Mouse (Mus musculus) embryonic facial prominence, embryonic 11.5 days (tissue): ENCODE results near the gene Tmem138. TPM values are rescaled to one million over a fixed set of nuclear protein-coding genes. Genes with fewer than 3 reads are reported as not detected.
"Not testable (repeated sequence)": the region's sequence is repeated elsewhere in the genome, so short reads cannot be mapped to it uniquely, and the experiment has no call there.

Source experiments
- ATAC-seq: fragments of 200-750 bp; cut with Nextera tagmentation; replicated peaks from 2 replicates; pipeline ENCODE4 v1.8.0; 2017; ENCODE audit warnings: low read depth; ENCODE audit not compliant: insufficient number of reproducible peaks, low FRiP score, low TSS enrichment
- DNase-seq: peaks from one replicate; pipeline ENCODE4 v3.0.0-alpha.2; 2015; ENCODE audit warnings: low spot score
- H3K27ac ChIP-seq: fragments of 300-500 bp; sonication (generic); replicated peaks from 2 replicates; pipeline ENCODE4 v1.5.1; 2014; ENCODE audit warnings: mild to moderate bottlenecking, low read depth, low read length, control low read depth
- H3K27me3 ChIP-seq: fragments of 300-500 bp; sonication (generic); 2 replicates; pipeline ENCODE4 v1.6.1; 2014; ENCODE audit warnings: mild to moderate bottlenecking, low read length, moderate library complexity, mixed read lengths; ENCODE audit not compliant: control insufficient read depth, insufficient read depth
- H3K36me3 ChIP-seq: fragments of 300-500 bp; sonication (generic); replicated peaks from 2 replicates; pipeline ENCODE4 v1.6.1; 2014; ENCODE audit warnings: low read depth, mild to moderate bottlenecking, low read length, moderate library complexity, mixed read lengths; ENCODE audit not compliant: control insufficient read depth, insufficient read depth
- H3K4me1 ChIP-seq: fragments of 300-500 bp; sonication (generic); 2 replicates; pipeline ENCODE4 v1.6.1; 2014; ENCODE audit warnings: low read length, mixed read lengths; ENCODE audit not compliant: control insufficient read depth, insufficient read depth
- H3K4me2 ChIP-seq: fragments of 300-500 bp; sonication (generic); 2 replicates; pipeline ENCODE4 v1.6.1; 2014; ENCODE audit warnings: low read depth, mild to moderate bottlenecking, control low read depth, low read length, moderate library complexity
- H3K4me3 ChIP-seq: fragments of 300-500 bp; sonication (generic); 2 replicates; pipeline ENCODE4 v1.5.1; 2014; ENCODE audit warnings: low read depth, low read length, control low read depth
- H3K9ac ChIP-seq: fragments of 300-500 bp; sonication (generic); replicated peaks from 2 replicates; pipeline ENCODE4 v1.6.1; 2014; ENCODE audit warnings: mild to moderate bottlenecking, control low read depth, low read length
- H3K9me3 ChIP-seq: fragments of 300-500 bp; sonication (generic); replicated peaks from 2 replicates; pipeline ENCODE4 v1.6.1; 2016; ENCODE audit warnings: mild to moderate bottlenecking, low read length, inconsistent platforms, mixed read lengths; ENCODE audit not compliant: control insufficient read depth
- WGBS: fragments of 180-500 bp; shearing (Covaris S2); extraction: QIAGEN DNeasy Blood & Tissue Kit; methylation state at CpG from one replicate; pipeline ENCODE4 v1.1.7; 2014; 5-methylcytosine and 5-hydroxymethylcytosine counted together
- polyA plus RNA-seq: library from polyadenylated mRNA; unstranded; fragments of >200 nt; fragmentation: Nextera tagmentation; extraction: Ambion mirVana; gene quantifications from 2 replicates; pipeline ENCODE4 v1.2.1, GENCODE M21; 2014

Tmem138 gene
- polyA plus RNA-seq, 1 experiment from 2014 or later = 48.8 TPM

GRCm38 (mm10) chr19:10564278-10564677 is 12.9 kb downstream of the Tmem138 start:
- Histone ChIP-seq H3K4me2 (no peak overlapping the region), H3K4me1 (no peaks in the 10 kb centered on the region), H3K4me3 (no peak overlapping the region), H3K36me3 (no peaks in the 10 kb centered on the region; the same call in 1 of the 2 replicates), H3K9ac (no peak overlapping the region), H3K9me3 (no peaks in the 10 kb centered on the region), H3K27me3 (no peaks in the 10 kb centered on the region), H3K27ac (no peak overlapping the region)
- ATAC-seq (no peak), DNase-seq (no peak)
- 84% methylated on average over 6 of the region's 6 CpGs for WGBS

- Histone ChIP-seq H3K36me3 (no peaks in the 10 kb centered on the region; the same call in 1 of the 2 replicates), H3K27me3 (no peaks in the 10 kb centered on the region), H3K4me2 (no peak overlapping the region), H3K27ac (no peak overlapping the region), H3K4me3 (no peak overlapping the region), H3K4me1 (no peaks in the 10 kb centered on the region), H3K9ac (no peak overlapping the region), H3K9me3 (no peaks in the 10 kb centered on the region)
- DNase-seq = no peak
- 42% methylated on average over 5 of the region's 5 CpGs for WGBS
- no peak for ATAC-seq
These were observed 14.8 kb downstream of the Tmem138 start for GRCm38 (mm10) chr19:10562351-10562750.

GRCm38 (mm10) chr19:10561558-10562314 is 15.4 kb downstream of the Tmem138 start:
- H3K4me2 ChIP-seq = no peak overlapping the region
- DNase-seq (peak; percentile 39), ATAC-seq (no peak)
- 49% methylated on average over 6 of the region's 6 CpGs for WGBS
- no peaks in the 10 kb centered on the region for H3K9me3 ChIP-seq
- H3K27ac ChIP-seq = 0 out of 2 replicates have a peak overlapping the region, but pooled peaks have one; percentile 20
- no peak overlapping the region for H3K4me3 ChIP-seq
- no peaks in the 10 kb centered on the region; the same call in 1 of the 2 replicates for H3K36me3 ChIP-seq
- no peaks in the 10 kb centered on the region for H3K4me1 ChIP-seq
- H3K9ac ChIP-seq = peak overlapping the region; percentile 34; the same call in 1 of the 2 replicates
- no peaks in the 10 kb centered on the region for H3K27me3 ChIP-seq

- H3K9me3 ChIP-seq = no peaks in the 10 kb centered on the region
- H3K9ac ChIP-seq = no peak overlapping the region
- H3K36me3 ChIP-seq = no peaks in the 10 kb centered on the region
- H3K27me3 ChIP-seq = no peaks in the 10 kb centered on the region
- H3K27ac ChIP-seq = no peak overlapping the region
- DNase-seq = peak; percentile 39
- H3K4me1 ChIP-seq = no peaks in the 10 kb centered on the region
- no peak for ATAC-seq
- WGBS = 36% methylated on average over 5 of the region's 5 CpGs
- no peak overlapping the region for H3K4me3 ChIP-seq
- H3K4me2 ChIP-seq = no peak overlapping the region
These were observed 17.1 kb downstream of the Tmem138 start for GRCm38 (mm10) chr19:10560108-10560507.

GRCm38 (mm10) chr19:10557837-10558375 is 19.3 kb downstream of the Tmem138 start:
- H3K36me3 ChIP-seq, H3K27me3 ChIP-seq, DNase-seq, ATAC-seq, H3K4me3 ChIP-seq, H3K9ac ChIP-seq, H3K27ac ChIP-seq, H3K9me3 ChIP-seq, H3K4me1 ChIP-seq, H3K4me2 ChIP-seq: not testable (repeated sequence)
- 69% methylated on average over 4 of the region's 4 CpGs for WGBS

GRCm38 (mm10) chr19:10557430-10557829 is 19.7 kb downstream of the Tmem138 start:
- DNase-seq (no peak), ATAC-seq (no peak)
- Histone ChIP-seq H3K36me3 (no peaks in the 10 kb centered on the region), H3K9me3 (no peaks in the 10 kb centered on the region), H3K4me1 (no peaks in the 10 kb centered on the region), H3K9ac (no peak overlapping the region), H3K27me3 (no peaks in the 10 kb centered on the region), H3K27ac (no peak overlapping the region), H3K4me2 (no peak overlapping the region), H3K4me3 (no peak overlapping the region)
- 66% methylated on average over 2 of the region's 2 CpGs for WGBS

- Histone ChIP-seq H3K4me2 (no peak overlapping the region), H3K36me3 (no peaks in the 10 kb centered on the region), H3K27ac (no peak overlapping the region), H3K27me3 (no peaks in the 10 kb centered on the region), H3K9ac (no peak overlapping the region), H3K9me3 (no peaks in the 10 kb centered on the region), H3K4me3 (no peak overlapping the region), H3K4me1 (no peaks in the 10 kb centered on the region)
- 79% methylated on average over 2 of the region's 2 CpGs for WGBS
- DNase-seq = no peak
- ATAC-seq = no peak
These were observed 20.2 kb downstream of the Tmem138 start for GRCm38 (mm10) chr19:10557001-10557400.
